Mouse (Mus musculus) ES-Bruce4 (cell line): ENCODE results near the gene Cdk5r1. TPM values are rescaled to one million over a fixed set of nuclear protein-coding genes. Genes with fewer than 3 reads are reported as not detected.
"Not testable (repeated sequence)": the region's sequence is repeated elsewhere in the genome, so short reads cannot be mapped to it uniquely, and the experiment has no call there.

Source experiments
- H3K27ac ChIP-seq: 2 replicates; pipeline ENCODE4 v1.5.1; 2012; ENCODE audit warnings: low read length, inconsistent platforms; ENCODE audit not compliant: insufficient read depth
- H3K27me3 ChIP-seq: 2 replicates; pipeline ENCODE4 v1.6.1; 2012; ENCODE audit warnings: mild to moderate bottlenecking, low read length, inconsistent platforms; ENCODE audit not compliant: control insufficient read depth, poor library complexity, insufficient read depth, severe bottlenecking
- H3K36me3 ChIP-seq: 2 replicates; pipeline ENCODE4 v1.6.1; 2012; ENCODE audit warnings: inconsistent platforms, mild to moderate bottlenecking, low read length, moderate library complexity; ENCODE audit not compliant: control insufficient read depth, poor library complexity, insufficient read depth, severe bottlenecking
- H3K4me1 ChIP-seq: one replicate; pipeline ENCODE4 v1.8.1; 2011; ENCODE audit warnings: low read length; ENCODE audit not compliant: control insufficient read depth, insufficient read depth
- H3K4me3 ChIP-seq: 2 replicates; pipeline ENCODE4 v1.5.1; 2011; ENCODE audit warnings: low read depth, mild to moderate bottlenecking, low read length
- H3K9ac ChIP-seq: 2 replicates; pipeline ENCODE4 v1.6.1; 2012; ENCODE audit warnings: low read depth, mild to moderate bottlenecking, inconsistent platforms; ENCODE audit not compliant: poor library complexity, severe bottlenecking
- H3K9me3 ChIP-seq: replicated peaks from 2 replicates; pipeline ENCODE4 v1.6.1; 2012; ENCODE audit warnings: mild to moderate bottlenecking, low read length, inconsistent platforms; ENCODE audit not compliant: control insufficient read depth, poor library complexity, insufficient read depth, severe bottlenecking
- CTCF ChIP-seq: IDR thresholded peaks from one replicate; pipeline ENCODE4 v1.8.1; 2011; ENCODE audit warnings: low read depth, low read length
- EP300 ChIP-seq: IDR thresholded peaks from 2 replicates; pipeline ENCODE4 v1.6.1; 2011; ENCODE audit warnings: low read depth, low read length; ENCODE audit not compliant: insufficient read depth
- POLR2A ChIP-seq: IDR thresholded peaks from one replicate; pipeline ENCODE4 v1.8.1; 2011; ENCODE audit warnings: low read length; ENCODE audit not compliant: insufficient read depth
- polyA plus RNA-seq: library from polyadenylated mRNA; stranded (reverse); fragments of >200 nt; gene quantifications from 2 replicates; pipeline ENCODE4 v1.2.4, GENCODE M21; 2011; ENCODE audit warnings: low read depth; ENCODE audit not compliant: missing spikeins, insufficient read depth, insufficient read length

Cdk5r1 gene
- polyA plus RNA-seq, 1 experiment, result 1.3 TPM

GRCm38 (mm10) chr11:80446916-80447315, 29.9 kb upstream of the Cdk5r1 start:
- no peak for TF ChIP-seq CTCF
- no peak for TF ChIP-seq EP300
- Histone ChIP-seq H3K27me3 (no peaks in the 10 kb centered on the region), H3K4me3 (no peak overlapping the region), H3K27ac (no peak overlapping the region), H3K4me1 (no peaks in the 10 kb centered on the region), H3K9ac (no peak overlapping the region), H3K36me3 (peaks cover 68% of the 10 kb centered on the region), H3K9me3 (peaks cover 4% of the 10 kb centered on the region; the same call in 1 of the 2 replicates)

- H3K4me3 ChIP-seq, result no peak overlapping the region
- H3K4me1 ChIP-seq, result no peaks in the 10 kb centered on the region
- no peak overlapping the region for H3K27ac ChIP-seq
- no peak overlapping the region for H3K9ac ChIP-seq
- H3K36me3 ChIP-seq, result peaks cover 59% of the 10 kb centered on the region
- no peaks in the 10 kb centered on the region for H3K27me3 ChIP-seq
- TF ChIP-seq EP300 (no peak), CTCF (no peak), POLR2A (no peak)
- H3K9me3 ChIP-seq, result peaks cover 4% of the 10 kb centered on the region; the same call in 1 of the 2 replicates
Measured at GRCm38 (mm10) chr11:80449859-80450258, 27.0 kb upstream of the Cdk5r1 start.

GRCm38 (mm10) chr11:80452242-80452641, 24.6 kb upstream of the Cdk5r1 start:
- Histone ChIP-seq H3K27ac (no peak overlapping the region), H3K9ac (no peak overlapping the region), H3K27me3 (no peaks in the 10 kb centered on the region), H3K4me1 (no peaks in the 10 kb centered on the region), H3K36me3 (peaks cover 59% of the 10 kb centered on the region), H3K9me3 (peaks cover 4% of the 10 kb centered on the region; the same call in 1 of the 2 replicates), H3K4me3 (no peak overlapping the region)
- TF ChIP-seq EP300, result no peak

GRCm38 (mm10) chr11:80453198-80453597, 23.6 kb upstream of the Cdk5r1 start:
- TF ChIP-seq CTCF (no peak), EP300 (no peak), POLR2A (no peak)
- Histone ChIP-seq H3K36me3 (peaks cover 58% of the 10 kb centered on the region), H3K9ac (no peak overlapping the region), H3K27me3 (no peaks in the 10 kb centered on the region), H3K4me1 (no peaks in the 10 kb centered on the region), H3K27ac (no peak overlapping the region), H3K9me3 (peaks cover 4% of the 10 kb centered on the region; the same call in 1 of the 2 replicates), H3K4me3 (no peak overlapping the region)

GRCm38 (mm10) chr11:80463605-80464130, 13.2 kb upstream of the Cdk5r1 start:
- not testable (repeated sequence) for H3K27me3 ChIP-seq, H3K4me1 ChIP-seq, H3K4me3 ChIP-seq, H3K9ac ChIP-seq, H3K27ac ChIP-seq
- Histone ChIP-seq H3K9me3 (peaks cover 12% of the 10 kb centered on the region), H3K36me3 (peaks cover 85% of the 10 kb centered on the region)

GRCm38 (mm10) chr11:80471836-80472605, 4.8 kb upstream of the Cdk5r1 start:
- H3K9me3 ChIP-seq, result peaks cover 12% of the 10 kb centered on the region
- H3K27ac ChIP-seq, result no peak overlapping the region
- TF ChIP-seq CTCF (no peak), POLR2A (no peak), EP300 (no peak)
- no peak overlapping the region for H3K4me3 ChIP-seq
- no peaks in the 10 kb centered on the region for H3K27me3 ChIP-seq
- H3K4me1 ChIP-seq, result no peaks in the 10 kb centered on the region
- peaks cover 44% of the 10 kb centered on the region for H3K36me3 ChIP-seq
- H3K9ac ChIP-seq, result no peak overlapping the region
